Mouse (Mus musculus) thymus, adult 2 months (tissue): ENCODE results near the gene Pi4k2a. TPM values are rescaled to one million over a fixed set of nuclear protein-coding genes. Genes with fewer than 3 reads are reported as not detected.

Experiments used
- DNase-seq: peaks from one replicate; pipeline ENCODE4 v3.0.0; 2021
- H3K27ac ChIP-seq: fragments of 200-500 bp; 2 replicates; pipeline ENCODE4 v1.5.1; 2012; ENCODE audit warnings: low read length, control low read depth; ENCODE audit not compliant: control insufficient read depth, insufficient read depth
- H3K27me3 ChIP-seq: fragments of 200-500 bp; 2 replicates; pipeline ENCODE4 v1.6.1; 2012; ENCODE audit warnings: mild to moderate bottlenecking, low read length, moderate library complexity, mixed read lengths; ENCODE audit not compliant: control insufficient read depth, insufficient read depth
- H3K36me3 ChIP-seq: fragments of 200-500 bp; 2 replicates; pipeline ENCODE4 v1.6.1; 2012; ENCODE audit warnings: mild to moderate bottlenecking, low read length, moderate library complexity; ENCODE audit not compliant: control insufficient read depth, insufficient read depth
- H3K4me1 ChIP-seq: fragments of 200-500 bp; replicated peaks from 2 replicates; pipeline ENCODE4 v1.6.1; 2012; ENCODE audit warnings: low read length; ENCODE audit not compliant: control insufficient read depth, insufficient read depth
- H3K4me3 ChIP-seq: fragments of 200-500 bp; 2 replicates; pipeline ENCODE4 v1.5.1; 2012; ENCODE audit warnings: mild to moderate bottlenecking, low read length, control low read depth, moderate library complexity; ENCODE audit not compliant: control insufficient read depth, insufficient read depth
- CTCF ChIP-seq: fragments of 200-500 bp; IDR thresholded peaks from 2 replicates; pipeline ENCODE4 v1.5.1; 2012; ENCODE audit warnings: mild to moderate bottlenecking, control low read depth, low read length, moderate library complexity, borderline replicate concordance; ENCODE audit not compliant: control insufficient read depth, poor library complexity, insufficient read depth; ENCODE audit errors: extremely low read depth
- POLR2A ChIP-seq: fragments of 200-500 bp; IDR thresholded peaks from 2 replicates; pipeline ENCODE4 v1.6.1; 2012; ENCODE audit warnings: mild to moderate bottlenecking, low read length, control low read depth, moderate library complexity; ENCODE audit not compliant: control insufficient read depth, poor library complexity, insufficient read depth; ENCODE audit errors: extremely low read depth
- WGBS: fragments of 180-500 bp; shearing (Covaris S2); methylation state at CpG from one replicate; pipeline ENCODE4 v1.1.7; 2018; 5-methylcytosine and 5-hydroxymethylcytosine counted together
- polyA plus RNA-seq: library from polyadenylated mRNA; depleted of rRNA; stranded (reverse); fragments of >200 nt; gene quantifications from 2 replicates; pipeline ENCODE4 v1.2.3, GENCODE M21; 2012; rRNA removed

Pi4k2a gene
- polyA plus RNA-seq, 1 experiment = 42.2 TPM

GRCm38 (mm10) chr19:42167489-42167888, 77.2 kb downstream of the Pi4k2a start:
- no peaks in the 10 kb centered on the region for H3K36me3 ChIP-seq
- H3K27ac ChIP-seq = no peak overlapping the region
- H3K4me3 ChIP-seq = no peak overlapping the region
- DNase-seq = no peak
- no peaks in the 10 kb centered on the region for H3K27me3 ChIP-seq
- 90% methylated on average over 9 of the region's 9 CpGs for WGBS
- peaks cover 6% of the 10 kb centered on the region for H3K4me1 ChIP-seq
- TF ChIP-seq POLR2A (no peak), CTCF (no peak)

GRCm38 (mm10) chr19:42169322-42169975, 79.2 kb downstream of the Pi4k2a start:
- Histone ChIP-seq H3K4me3 (no peak overlapping the region), H3K36me3 (no peaks in the 10 kb centered on the region), H3K27me3 (no peaks in the 10 kb centered on the region), H3K27ac (no peak overlapping the region), H3K4me1 (peaks cover 6% of the 10 kb centered on the region)
- WGBS = 82% methylated on average over 10 of the region's 10 CpGs
- DNase-seq = no peak
- TF ChIP-seq CTCF = no peak
- no peak for TF ChIP-seq POLR2A

- Histone ChIP-seq H3K4me3 (peak overlapping the region; percentile 65), H3K36me3 (no peaks in the 10 kb centered on the region), H3K4me1 (peaks cover 6% of the 10 kb centered on the region), H3K27me3 (no peaks in the 10 kb centered on the region), H3K27ac (no peak overlapping the region)
- DNase-seq = peak; percentile 95
- 2% methylated on average over 55 of the region's 56 CpGs for WGBS
- TF ChIP-seq CTCF (0 out of 2 replicates have a peak, but pooled peaks have one; percentile 35), POLR2A (peak; percentile 91)
Observed at GRCm38 (mm10) chr19:42170025-42170969, 80.0 kb downstream of the Pi4k2a start.

Other genes starting within 250 kb of the Pi4k2a start
- gene Frat2, start 242.3 kb upstream of the Pi4k2a start, polyA plus RNA-seq = 27.4 and 44.5 TPM in 2 replicates
- gene Rrp12, start 194.3 kb upstream of the Pi4k2a start, polyA plus RNA-seq = 9.7 and 10.9 TPM in 2 replicates
- gene Pgam1, start 178.5 kb upstream of the Pi4k2a start, polyA plus RNA-seq = 187 and 200 TPM in 2 replicates
- gene Exosc1, start 157.0 kb upstream of the Pi4k2a start, polyA plus RNA-seq = 20.3 and 20.5 TPM in 2 replicates
- 162 and 176 TPM in 2 replicates for gene Zdhhc16, start 157.0 kb upstream of the Pi4k2a start, polyA plus RNA-seq
- 142 TPM in 2 replicates for gene Mms19, start 109.3 kb upstream of the Pi4k2a start, polyA plus RNA-seq
- 27.3 and 36.9 TPM in 2 replicates for gene Ubtd1, start 108.7 kb upstream of the Pi4k2a start, polyA plus RNA-seq
- gene Ankrd2, start 54.5 kb upstream of the Pi4k2a start, polyA plus RNA-seq = 0.20 TPM in 1 of 2 replicates, not detected in the other
- 0.84 and 1.2 TPM in 2 replicates for gene Hoga1, start 44.9 kb upstream of the Pi4k2a start, polyA plus RNA-seq
- gene 4933411K16Rik, start 38.2 kb upstream of the Pi4k2a start, polyA plus RNA-seq = 0.27 TPM in 1 of 2 replicates, not detected in the other
- gene Morn4, start 4.1 kb upstream of the Pi4k2a start, polyA plus RNA-seq = 0.98 and 1.1 TPM in 2 replicates
- 13.0 and 15.9 TPM in 2 replicates for gene Avpi1, start 38.6 kb downstream of the Pi4k2a start, polyA plus RNA-seq
- gene Marveld1, start 56.9 kb downstream of the Pi4k2a start, polyA plus RNA-seq = 44.4 and 45.7 TPM in 2 replicates
- gene Zfyve27, start 73.5 kb downstream of the Pi4k2a start, polyA plus RNA-seq = 89.7 and 96.4 TPM in 2 replicates
- 2.0 and 2.4 TPM in 2 replicates for gene Sfrp5, start 111.8 kb downstream of the Pi4k2a start, polyA plus RNA-seq
- gene Golga7b, start 157.1 kb downstream of the Pi4k2a start, polyA plus RNA-seq = 0.84 and 1.2 TPM in 2 replicates